Mouse (Mus musculus): ENCODE data around the gene Fabp3. TPM values are rescaled to one million over a fixed set of nuclear protein-coding genes. Genes with fewer than 3 reads are reported as not detected.
A peak's percentile ranks its signal among the peaks of the same experiment; 100 is the strongest.

The Fabp3 gene
- polyA plus RNA-seq (2014; fragmentation: Nextera tagmentation; extraction: Ambion mirVana) = 514 and 562 TPM in 2 replicates

- Histone ChIP-seq H3K9me3 (replicated peaks; ENCODE audit: control insufficient read depth, low read length) (no peaks in the 10 kb centered on the region), H3K4me2 (peak within 1 kb of the TSS; percentile 81), H3K36me3 (ENCODE audit: control insufficient read depth, insufficient read depth, low read length) (peaks cover 2% of the 10 kb centered on the region; the same call in 1 of the 2 replicates), H3K4me3 (ENCODE audit: low read depth, low read length) (peak within 1 kb of the TSS; percentile 60), H3K27me3 (ENCODE audit: control insufficient read depth, insufficient read depth, low read length) (peaks cover 23% of the 10 kb centered on the region), H3K27ac (ENCODE audit: low read depth, low read length) (peak within 1 kb of the TSS; percentile 80), H3K4me1 (ENCODE audit: control insufficient read depth, insufficient read depth, low read length) (peaks cover 15% of the 10 kb centered on the region; the same call in 1 of the 2 replicates), H3K9ac (ENCODE audit: low read depth, low read length) (peak within 1 kb of the TSS; percentile 75)
- ATAC-seq (replicated peaks; ENCODE audit: insufficient number of reproducible peaks, low FRiP score, low TSS enrichment) = peak; percentile 66
- under 1% methylated on average over 52 of the region's 52 CpGs for WGBS (ENCODE audit: insufficient replicate concordance)
Measured at GRCm38 (mm10) chr4:130308231-130309081, at the start of gene Fabp3, which contains the start of gene Gm10570. Fabp3 (plus strand) TSS chr4:130308595. Gm10570 (minus strand) TSS chr4:130308674.

GRCm38 (mm10) chr4:130260406-130260805 lies 48.0 kb upstream of the Fabp3 start:
- Histone ChIP-seq H3K4me2 (no peak overlapping the region), H3K27me3 (ENCODE audit: control insufficient read depth, insufficient read depth, low read length) (peaks cover 26% of the 10 kb centered on the region), H3K4me1 (ENCODE audit: control insufficient read depth, insufficient read depth, low read length) (0 out of 2 replicates have a peak, but pooled peaks cover 2% of the 10 kb centered on the region), H3K4me3 (ENCODE audit: low read depth, low read length) (no peak overlapping the region), H3K36me3 (ENCODE audit: control insufficient read depth, insufficient read depth, low read length) (no peaks in the 10 kb centered on the region), H3K9me3 (replicated peaks; ENCODE audit: control insufficient read depth, low read length) (no peaks in the 10 kb centered on the region; the same call in 1 of the 2 replicates), H3K27ac (ENCODE audit: low read depth, low read length) (no peak overlapping the region), H3K9ac (ENCODE audit: low read depth, low read length) (no peak overlapping the region)
- ATAC-seq (replicated peaks; ENCODE audit: insufficient number of reproducible peaks, low FRiP score, low TSS enrichment) = no peak
- 26% methylated on average over 5 of the region's 5 CpGs for WGBS (ENCODE audit: insufficient replicate concordance)

DNA sequence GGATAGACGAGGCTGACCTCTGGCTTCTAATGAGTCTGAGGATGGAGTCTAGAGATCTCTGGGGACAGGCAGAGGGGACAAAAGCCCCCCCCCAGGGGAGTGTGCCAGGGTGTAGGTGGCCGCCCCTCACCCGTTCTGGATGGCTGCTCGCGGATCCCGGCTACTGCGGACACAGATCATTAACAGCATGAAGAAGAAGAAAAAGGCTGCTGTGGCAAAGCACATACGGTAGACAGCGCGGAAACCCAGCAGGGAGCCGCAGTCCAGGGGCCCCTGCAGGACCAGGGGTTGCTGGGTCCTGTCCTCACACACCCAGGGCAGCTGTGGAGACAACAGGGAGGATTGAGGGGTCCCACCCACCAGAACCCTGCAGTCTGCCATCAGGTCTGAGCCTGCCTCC lies 44.3 kb upstream of the Fabp3 start:
- Histone ChIP-seq H3K4me3 (ENCODE audit: low read depth, low read length) (no peak overlapping the region), H3K4me2 (peak overlapping the region; percentile 14; the same call in 1 of the 2 replicates), H3K9me3 (replicated peaks; ENCODE audit: control insufficient read depth, low read length) (no peaks in the 10 kb centered on the region; the same call in 1 of the 2 replicates), H3K27ac (ENCODE audit: low read depth, low read length) (no peak overlapping the region), H3K4me1 (ENCODE audit: control insufficient read depth, insufficient read depth, low read length) (0 out of 2 replicates have a peak, but pooled peaks cover 2% of the 10 kb centered on the region), H3K27me3 (ENCODE audit: control insufficient read depth, insufficient read depth, low read length) (peaks cover 26% of the 10 kb centered on the region), H3K36me3 (ENCODE audit: control insufficient read depth, insufficient read depth, low read length) (no peaks in the 10 kb centered on the region), H3K9ac (ENCODE audit: low read depth, low read length) (no peak overlapping the region)
- WGBS (ENCODE audit: insufficient replicate concordance) = 47% methylated on average over 11 of the region's 11 CpGs
- ATAC-seq (replicated peaks; ENCODE audit: insufficient number of reproducible peaks, low FRiP score, low TSS enrichment) = no peak

- ATAC-seq (replicated peaks; ENCODE audit: insufficient number of reproducible peaks, low FRiP score, low TSS enrichment) = no peak
Measured at GRCm38 (mm10) chr4:130264698-130265349, 43.6 kb upstream of the Fabp3 start.

DNA sequence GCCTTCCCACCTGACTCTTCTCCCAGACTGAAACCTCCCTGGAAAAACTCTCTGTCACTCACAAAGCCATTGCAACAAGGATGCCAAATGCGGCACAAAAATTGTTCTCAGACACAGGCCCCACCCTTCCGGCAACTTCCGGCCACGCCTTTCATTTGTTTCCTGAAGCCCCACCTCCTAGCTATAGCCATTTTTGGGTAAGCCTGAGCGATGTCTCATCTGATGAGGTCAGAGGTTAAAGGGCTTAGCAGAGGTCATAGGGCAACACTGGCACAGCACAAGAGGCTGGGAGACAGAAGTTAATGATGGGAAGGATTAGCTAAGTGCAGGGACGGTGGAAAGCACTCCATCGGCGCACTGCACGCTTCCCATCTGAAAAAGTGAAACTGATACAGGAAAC lies 41.8 kb upstream of the Fabp3 start:
- no peak for ATAC-seq (replicated peaks; ENCODE audit: insufficient number of reproducible peaks, low FRiP score, low TSS enrichment)
- Histone ChIP-seq H3K27me3 (ENCODE audit: control insufficient read depth, insufficient read depth, low read length) (peaks cover 32% of the 10 kb centered on the region), H3K9me3 (replicated peaks; ENCODE audit: control insufficient read depth, low read length) (no peaks in the 10 kb centered on the region; the same call in 1 of the 2 replicates), H3K4me1 (ENCODE audit: control insufficient read depth, insufficient read depth, low read length) (0 out of 2 replicates have a peak, but pooled peaks cover 2% of the 10 kb centered on the region), H3K4me2 (no peak overlapping the region), H3K27ac (ENCODE audit: low read depth, low read length) (no peak overlapping the region), H3K4me3 (ENCODE audit: low read depth, low read length) (no peak overlapping the region), H3K36me3 (ENCODE audit: control insufficient read depth, insufficient read depth, low read length) (no peaks in the 10 kb centered on the region), H3K9ac (ENCODE audit: low read depth, low read length) (no peak overlapping the region)
- 65% methylated on average over 9 of the region's 9 CpGs for WGBS (ENCODE audit: insufficient replicate concordance)

More at GRCm38 (mm10) chr4:130264698-130265349, 43.6 kb upstream of the Fabp3 start:
- H3K27me3 ChIP-seq (ENCODE audit: control insufficient read depth, insufficient read depth, low read length) = peaks cover 26% of the 10 kb centered on the region
- H3K4me1 ChIP-seq (ENCODE audit: control insufficient read depth, insufficient read depth, low read length) = 0 out of 2 replicates have a peak, but pooled peaks cover 2% of the 10 kb centered on the region
- WGBS (ENCODE audit: insufficient replicate concordance) = 19% methylated on average over 24 of the region's 24 CpGs
- no peaks in the 10 kb centered on the region; the same call in 1 of the 2 replicates for H3K9me3 ChIP-seq (replicated peaks; ENCODE audit: control insufficient read depth, low read length)
- H3K9ac ChIP-seq (ENCODE audit: low read depth, low read length) = no peak overlapping the region
- peak overlapping the region; percentile 11; the same call in 1 of the 2 replicates for H3K4me2 ChIP-seq
- no peak overlapping the region for H3K27ac ChIP-seq (ENCODE audit: low read depth, low read length)
- no peaks in the 10 kb centered on the region for H3K36me3 ChIP-seq (ENCODE audit: control insufficient read depth, insufficient read depth, low read length)
- H3K4me3 ChIP-seq (ENCODE audit: low read depth, low read length) = no peak overlapping the region

DNA sequence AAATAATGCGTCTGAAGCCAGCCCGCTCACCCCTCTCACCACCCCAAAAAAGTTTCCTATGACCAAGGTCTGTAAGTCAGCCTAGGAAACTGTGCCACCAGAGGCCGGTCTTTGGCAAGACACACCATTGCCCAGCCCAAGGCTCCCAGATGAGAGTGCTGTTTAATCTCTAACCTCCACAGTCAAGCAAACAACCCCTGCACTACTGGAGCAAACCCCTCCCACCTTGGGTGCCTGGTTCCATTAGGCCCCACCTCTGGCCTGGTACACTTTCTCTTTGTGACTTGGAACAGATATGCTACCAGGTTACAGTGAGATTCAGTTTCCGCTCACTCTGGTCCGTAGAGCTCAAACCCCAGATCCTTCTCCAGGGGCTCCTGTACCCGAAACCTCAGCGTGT lies 41.3 kb upstream of the Fabp3 start:
- 76% methylated on average over 7 of the region's 7 CpGs for WGBS (ENCODE audit: insufficient replicate concordance)
- Histone ChIP-seq H3K27me3 (ENCODE audit: control insufficient read depth, insufficient read depth, low read length) (peaks cover 34% of the 10 kb centered on the region), H3K9me3 (replicated peaks; ENCODE audit: control insufficient read depth, low read length) (no peaks in the 10 kb centered on the region; the same call in 1 of the 2 replicates), H3K27ac (ENCODE audit: low read depth, low read length) (no peak overlapping the region), H3K4me2 (no peak overlapping the region), H3K4me3 (ENCODE audit: low read depth, low read length) (no peak overlapping the region), H3K4me1 (ENCODE audit: control insufficient read depth, insufficient read depth, low read length) (0 out of 2 replicates have a peak, but pooled peaks cover 2% of the 10 kb centered on the region), H3K36me3 (ENCODE audit: control insufficient read depth, insufficient read depth, low read length) (no peaks in the 10 kb centered on the region), H3K9ac (ENCODE audit: low read depth, low read length) (no peak overlapping the region)
- ATAC-seq (replicated peaks; ENCODE audit: insufficient number of reproducible peaks, low FRiP score, low TSS enrichment) = no peak

- 84% methylated on average over 10 of the region's 10 CpGs for WGBS (ENCODE audit: insufficient replicate concordance)
- Histone ChIP-seq H3K9ac (ENCODE audit: low read depth, low read length) (no peak overlapping the region), H3K4me3 (ENCODE audit: low read depth, low read length) (no peak overlapping the region), H3K4me2 (no peak overlapping the region), H3K27ac (ENCODE audit: low read depth, low read length) (no peak overlapping the region), H3K9me3 (replicated peaks; ENCODE audit: control insufficient read depth, low read length) (no peaks in the 10 kb centered on the region), H3K4me1 (ENCODE audit: control insufficient read depth, insufficient read depth, low read length) (peaks cover 4% of the 10 kb centered on the region; the same call in 1 of the 2 replicates), H3K36me3 (ENCODE audit: control insufficient read depth, insufficient read depth, low read length) (no peaks in the 10 kb centered on the region), H3K27me3 (ENCODE audit: control insufficient read depth, insufficient read depth, low read length) (peaks cover 34% of the 10 kb centered on the region)
- ATAC-seq (replicated peaks; ENCODE audit: insufficient number of reproducible peaks, low FRiP score, low TSS enrichment) = no peak
Measured at GRCm38 (mm10) chr4:130268736-130269135, 39.7 kb upstream of the Fabp3 start.

DNA sequence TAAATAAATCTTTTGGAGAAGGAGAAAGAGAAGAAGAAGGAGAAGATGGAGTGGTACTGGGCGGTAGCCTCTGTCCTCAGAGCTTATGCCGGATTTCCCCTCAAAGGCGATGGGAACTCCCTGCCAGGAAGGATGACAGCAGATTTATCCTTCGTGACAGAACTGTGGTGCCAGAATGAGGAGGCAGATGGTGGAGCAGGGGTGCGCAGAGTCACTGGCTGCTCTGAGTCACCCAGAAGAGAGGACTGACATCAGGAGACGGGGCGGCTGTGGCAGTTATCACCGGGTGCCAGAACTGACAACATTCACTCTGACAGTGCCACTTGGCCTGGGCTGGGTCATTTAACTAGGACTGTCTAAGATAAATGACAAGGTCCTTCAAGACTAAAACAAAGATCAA lies 38.3 kb upstream of the Fabp3 start:
- H3K4me3 ChIP-seq (ENCODE audit: low read depth, low read length) = no peak overlapping the region
- ATAC-seq (replicated peaks; ENCODE audit: insufficient number of reproducible peaks, low FRiP score, low TSS enrichment) = no peak
- H3K27ac ChIP-seq (ENCODE audit: low read depth, low read length) = no peak overlapping the region
- peaks cover 34% of the 10 kb centered on the region for H3K27me3 ChIP-seq (ENCODE audit: control insufficient read depth, insufficient read depth, low read length)
- no peaks in the 10 kb centered on the region for H3K36me3 ChIP-seq (ENCODE audit: control insufficient read depth, insufficient read depth, low read length)
- no peaks in the 10 kb centered on the region for H3K9me3 ChIP-seq (replicated peaks; ENCODE audit: control insufficient read depth, low read length)
- no peak overlapping the region for H3K9ac ChIP-seq (ENCODE audit: low read depth, low read length)
- H3K4me2 ChIP-seq = no peak overlapping the region
- H3K4me1 ChIP-seq (ENCODE audit: control insufficient read depth, insufficient read depth, low read length) = peaks cover 13% of the 10 kb centered on the region
- 60% methylated on average over 8 of the region's 8 CpGs for WGBS (ENCODE audit: insufficient replicate concordance)

Measured in heart, embryonic 11.5 days (tissue).